Mouse (Mus musculus) CH12.LX (cell line): ENCODE measurements around the gene Nudt22. TPM values are rescaled to one million over a fixed set of nuclear protein-coding genes. Genes with fewer than 3 reads are reported as not detected.

ENCODE experiments used
- DNase-seq: peaks from one replicate; pipeline ENCODE4 v3.0.0-alpha.2; 2013; ENCODE audit errors: extremely low read depth
- H3K27ac ChIP-seq: 2 replicates; pipeline ENCODE4 v1.5.1; 2012; ENCODE audit warnings: low read depth, mild to moderate bottlenecking, control low read depth, moderate library complexity; ENCODE audit not compliant: insufficient read depth
- H3K27me3 ChIP-seq: replicated peaks from 2 replicates; pipeline ENCODE3; 2012; ENCODE audit warnings: inconsistent platforms
- H3K36me3 ChIP-seq, 2 experiments: replicated peaks in 1 of 2; 2 replicates each; pipeline versions ENCODE3 to v1.6.1; 2012; ENCODE audit warnings: inconsistent platforms in 1 of 2, low read length in 1 of 2, mild to moderate bottlenecking in 1 of 2, mixed read lengths in 1 of 2, moderate library complexity in 1 of 2; ENCODE audit not compliant: control insufficient read depth in 1 of 2, insufficient read depth in 1 of 2
- H3K4me1 ChIP-seq, 2 experiments: 2 replicates each; pipeline ENCODE4 v1.6.1; 2012; ENCODE audit warnings: inconsistent platforms in 1 of 2, moderate library complexity in 1 of 2; ENCODE audit not compliant: insufficient read depth in 2 of 2, control insufficient read depth in 1 of 2
- H3K4me2 ChIP-seq: 2 replicates; pipeline ENCODE4 v1.6.1; 2012; ENCODE audit warnings: low read depth, mild to moderate bottlenecking, control low read depth; ENCODE audit not compliant: poor library complexity, insufficient read depth, severe bottlenecking
- H3K4me3 ChIP-seq, 3 experiments: fragments of 150-350 bp in 1 of 3; sonication (generic) in 1 of 3; replicated peaks in 1 of 3; 2 replicates each; pipeline versions ENCODE3 to v1.5.1; 2011 to 2012; ENCODE audit warnings: low read depth in 2 of 3, low read length in 2 of 3, mild to moderate bottlenecking in 2 of 3, moderate library complexity in 2 of 3, control low read depth in 1 of 3, improper control_type of control experiment in 1 of 3, inconsistent platforms in 1 of 3, mixed read lengths in 1 of 3; ENCODE audit not compliant: poor library complexity in 1 of 3
- H3K79me2 ChIP-seq: replicated peaks from 2 replicates; pipeline ENCODE4 v1.6.1; 2012; ENCODE audit warnings: mild to moderate bottlenecking, moderate library complexity; ENCODE audit not compliant: control insufficient read depth, poor library complexity, insufficient read depth, severe bottlenecking; ENCODE audit errors: extremely low read depth
- H3K9ac ChIP-seq: 2 replicates; pipeline ENCODE4 v1.6.1; 2012; ENCODE audit warnings: low read depth, mild to moderate bottlenecking, control low read depth, moderate library complexity; ENCODE audit not compliant: insufficient read depth
- H3K9me3 ChIP-seq: replicated peaks from 2 replicates; pipeline ENCODE3; 2012; ENCODE audit warnings: low read length, inconsistent platforms, mixed read lengths
- CHD1 ChIP-seq: IDR thresholded peaks from 2 replicates; pipeline ENCODE4 v1.6.1; 2012; ENCODE audit warnings: low read depth, low read length, improper control_type of control experiment, inconsistent platforms
- CHD2 ChIP-seq: IDR thresholded peaks from 2 replicates; pipeline ENCODE4 v1.6.1; 2011; ENCODE audit warnings: low read length, improper control_type of control experiment
- ELF1 ChIP-seq: IDR thresholded peaks from 2 replicates; pipeline ENCODE4 v1.6.1; 2014; ENCODE audit warnings: low read depth, mild to moderate bottlenecking, inconsistent platforms, low read length, improper control_type of control experiment
- GABPA ChIP-seq: IDR thresholded peaks from 2 replicates; pipeline ENCODE4 v1.6.1; 2012; ENCODE audit warnings: low read depth, low read length, improper control_type of control experiment, inconsistent platforms; ENCODE audit not compliant: insufficient replicate concordance
- HCFC1 ChIP-seq: IDR thresholded peaks from 2 replicates; pipeline ENCODE4 v1.6.1; 2012; ENCODE audit warnings: low read depth, mild to moderate bottlenecking, inconsistent platforms, low read length, improper control_type of control experiment
- JUN ChIP-seq: IDR thresholded peaks from 2 replicates; pipeline ENCODE4 v1.6.1; 2011; ENCODE audit warnings: low read depth, mild to moderate bottlenecking, low read length, improper control_type of control experiment, moderate library complexity; ENCODE audit not compliant: insufficient read depth
- JUND ChIP-seq: conservative IDR thresholded peaks from 2 replicates; pipeline ENCODE4 v1.6.1; 2011; ENCODE audit warnings: low read depth, low read length, improper control_type of control experiment
- KAT2A ChIP-seq: IDR thresholded peaks from 2 replicates; pipeline ENCODE4 v1.6.1; 2012; ENCODE audit warnings: low read length, improper control_type of control experiment, inconsistent platforms; ENCODE audit not compliant: insufficient replicate concordance
- MAZ ChIP-seq: IDR thresholded peaks from 2 replicates; pipeline ENCODE4 v1.6.1; 2012; ENCODE audit warnings: low read depth, mild to moderate bottlenecking, inconsistent platforms, low read length, improper control_type of control experiment, moderate library complexity
- MEF2A ChIP-seq: IDR thresholded peaks from 2 replicates; pipeline ENCODE4 v1.6.1; 2014; ENCODE audit warnings: low read depth, mild to moderate bottlenecking, inconsistent platforms, low read length, improper control_type of control experiment, borderline replicate concordance
- MYC ChIP-seq: IDR thresholded peaks from 2 replicates; pipeline ENCODE4 v1.6.1; 2011; ENCODE audit warnings: low read depth, mild to moderate bottlenecking, improper control_type of control experiment, low read length
- NRF1 ChIP-seq: IDR thresholded peaks from 2 replicates; pipeline ENCODE4 v1.6.1; 2014; ENCODE audit warnings: low read depth, mild to moderate bottlenecking, inconsistent platforms, low read length, improper control_type of control experiment, moderate library complexity
- POLR2AphosphoS2 ChIP-seq: IDR thresholded peaks from 2 replicates; pipeline ENCODE4 v1.6.1; 2011; ENCODE audit warnings: low read depth, low read length, improper control_type of control experiment
- RAD21 ChIP-seq: IDR thresholded peaks from 2 replicates; pipeline ENCODE4 v1.6.1; 2011; ENCODE audit warnings: low read depth, mild to moderate bottlenecking, low read length, improper control_type of control experiment, moderate library complexity
- RCOR1 ChIP-seq: conservative IDR thresholded peaks from 2 replicates; pipeline ENCODE4 v1.6.1; 2012; ENCODE audit warnings: low read depth, mild to moderate bottlenecking, inconsistent platforms, low read length, improper control_type of control experiment
- ZC3H11A ChIP-seq: IDR thresholded peaks from 2 replicates; pipeline ENCODE4 v1.6.1; 2012; ENCODE audit warnings: low read depth, mild to moderate bottlenecking, inconsistent platforms, low read length, improper control_type of control experiment
- ZKSCAN1 ChIP-seq: IDR thresholded peaks from 2 replicates; pipeline ENCODE4 v1.6.1; 2012; ENCODE audit warnings: low read depth, inconsistent platforms, low read length, improper control_type of control experiment, borderline replicate concordance
- ZNF384 ChIP-seq: IDR thresholded peaks from 2 replicates; pipeline ENCODE4 v1.6.1; 2012; ENCODE audit warnings: low read depth, low read length, improper control_type of control experiment, inconsistent platforms
- dilution Hi-C: fragments of 300-500 bp; cut with MboI; formaldehyde crosslinking; loops from 2 replicates; pipeline ENCODE4 v1.14.3; 2020; ENCODE audit warnings: low sequenced_read_pairs; ENCODE audit not compliant: extremely low pct_unique_long_range_greater_than_20kb, extremely low pct_ligation_motif_present
- in situ Hi-C: fragments of 300-500 bp; cut with MboI; formaldehyde crosslinking; loops from 3 replicates; pipeline ENCODE4 v1.14.3; 2019; ENCODE audit warnings: low sequenced_read_pairs, low pct_ligation_motif_present, low pct_unique_long_range_greater_than_20kb, mixed read lengths
- polyA plus RNA-seq: library from polyadenylated mRNA; unstranded; fragments of >175 nt; gene quantifications from 2 replicates; pipeline ENCODE4 v1.2.1, GENCODE M21; 2012; ENCODE audit warnings: low read depth; ENCODE audit not compliant: insufficient read length
- total RNA-seq, 2 experiments: library from RNA; depleted of rRNA; stranded (reverse); fragments of 300-350 nt in 1 of 2; fragments of >200 nt in 1 of 2; gene quantifications; 2 replicates each; pipeline ENCODE4 v1.2.3; 2012 to 2014

The Nudt22 gene
- total and polyA plus RNA-seq, 3 experiments: 11.1 to 24.6 (median 11.2) TPM

- TF ChIP-seq HCFC1 (no peak), GABPA (no peak), ZNF384 (no peak), JUN (no peak), NRF1 (no peak), ZC3H11A (no peak), KAT2A (no peak), JUND (no peak), RCOR1 (no peak), MAZ (no peak), POLR2AphosphoS2 (no peak), MYC (no peak), ZKSCAN1 (no peak), CHD1 (no peak), MEF2A (no peak), RAD21 (no peak), ELF1 (no peak)
- no peaks in the 10 kb centered on the region for H3K79me2 ChIP-seq
- no peak for DNase-seq
- peaks cover 5 to 18% of the 10 kb centered on the region in 2 experiments for H3K4me1 ChIP-seq
- H3K9me3 ChIP-seq: no peaks in the 10 kb centered on the region
- no peak overlapping the region for H3K9ac ChIP-seq
- no peak overlapping the region for H3K27ac ChIP-seq
- dilution Hi-C loops: no loop called here
- in situ Hi-C loops: no loop called here
- no peak overlapping the region for H3K4me2 ChIP-seq
- H3K4me3 ChIP-seq: no peak overlapping the region
- H3K36me3 ChIP-seq: peaks cover 17 to 87% of the 10 kb centered on the region in 2 experiments
- H3K27me3 ChIP-seq: no peaks in the 10 kb centered on the region
These were observed 46.0 kb downstream of the Nudt22 start for GRCm38 (mm10) chr19:6949951-6950350.

GRCm38 (mm10) chr19:6949532-6949931 is 46.4 kb downstream of the Nudt22 start:
- no peaks in the 10 kb centered on the region for H3K27me3 ChIP-seq
- no peaks in the 10 kb centered on the region for H3K9me3 ChIP-seq
- in situ Hi-C loops: no loop called here
- peaks cover 3 to 14% of the 10 kb centered on the region in 2 experiments; a peak in 2 of 4 replicates for H3K4me1 ChIP-seq
- no peak for TF ChIP-seq CHD2
- TF ChIP-seq ZNF384: no peak
- TF ChIP-seq POLR2AphosphoS2: no peak
- TF ChIP-seq, all 38 proteins: peak for 0
- Histone ChIP-seq H3K9ac (no peak overlapping the region), H3K4me3 (no peak overlapping the region), H3K36me3 (peaks cover 13 to 83% of the 10 kb centered on the region in 2 experiments), H3K4me2 (no peak overlapping the region), H3K27ac (no peak overlapping the region), H3K79me2 (no peaks in the 10 kb centered on the region)
- dilution Hi-C loops: no loop called here
- no peak for DNase-seq
